Mouse (Mus musculus): ENCODE measurements around the gene Pbx1. TPM values are rescaled to one million over a fixed set of nuclear protein-coding genes. Genes with fewer than 3 reads are reported as not detected.

Pbx1 gene
- polyA plus RNA-seq, 1 experiment = 0.08 TPM

- Histone ChIP-seq H3K27me3 (ENCODE audit: control insufficient read depth) (no peaks in the 10 kb centered on the region), H3K36me3 (ENCODE audit: control insufficient read depth) (no peaks in the 10 kb centered on the region), H3K4me1 (ENCODE audit: control insufficient read depth) (no peaks in the 10 kb centered on the region), H3K4me3 (replicated peaks) (no peak overlapping the region), H3K9me3 (ENCODE audit: control insufficient read depth, low read length) (no peaks in the 10 kb centered on the region)
- TF ChIP-seq TAL1 (IDR thresholded peaks at IDR 0.05; ENCODE audit: low read length) = no peak
- TF ChIP-seq GATA1 (IDR thresholded peaks at IDR 0.05; ENCODE audit: low read length) = no peak
These were observed 294.2 kb downstream of the Pbx1 start for GRCm38 (mm10) chr1:168137890-168138289.

GRCm38 (mm10) chr1:168135545-168135944, 296.5 kb downstream of the Pbx1 start:
- H3K9me3 ChIP-seq (ENCODE audit: control insufficient read depth, low read length) = no peaks in the 10 kb centered on the region
- H3K36me3 ChIP-seq (ENCODE audit: control insufficient read depth) = no peaks in the 10 kb centered on the region

DNA sequence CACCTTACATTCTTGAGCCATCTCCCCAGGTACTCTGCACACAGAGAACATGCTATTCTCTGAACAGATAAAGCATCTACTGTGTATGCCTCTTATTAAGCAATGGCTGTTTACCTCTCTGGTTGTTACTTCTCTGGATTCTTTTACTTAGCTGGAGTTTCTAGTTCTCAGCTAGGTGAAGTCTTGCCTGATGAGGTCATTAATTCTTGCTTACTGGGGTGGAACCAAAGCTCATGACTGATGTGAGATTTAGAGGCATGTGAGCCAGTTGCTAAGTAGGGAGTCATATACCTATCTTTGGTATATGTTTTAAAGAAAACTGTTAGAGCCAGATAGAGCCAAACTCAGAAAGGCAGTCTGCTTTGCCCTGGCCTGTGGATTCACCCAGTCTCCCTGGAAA, 298.4 kb downstream of the Pbx1 start:
- H3K36me3 ChIP-seq (ENCODE audit: control insufficient read depth) = no peaks in the 10 kb centered on the region
- no peak for TF ChIP-seq GATA1 (IDR thresholded peaks at IDR 0.05; ENCODE audit: low read length)
- no peak for TF ChIP-seq TAL1 (IDR thresholded peaks at IDR 0.05; ENCODE audit: low read length)
- H3K4me1 ChIP-seq (ENCODE audit: control insufficient read depth) = no peaks in the 10 kb centered on the region
- H3K4me3 ChIP-seq (replicated peaks) = no peak overlapping the region
- no peaks in the 10 kb centered on the region for H3K9me3 ChIP-seq (ENCODE audit: control insufficient read depth, low read length)
- H3K27me3 ChIP-seq (ENCODE audit: control insufficient read depth) = no peaks in the 10 kb centered on the region

More at GRCm38 (mm10) chr1:168135545-168135944, 296.5 kb downstream of the Pbx1 start:
- TF ChIP-seq GATA1 (IDR thresholded peaks at IDR 0.05; ENCODE audit: low read length) (no peak), TAL1 (IDR thresholded peaks at IDR 0.05; ENCODE audit: low read length) (no peak)
- no peaks in the 10 kb centered on the region for H3K27me3 ChIP-seq (ENCODE audit: control insufficient read depth)
- H3K4me3 ChIP-seq (replicated peaks) = no peak overlapping the region
- no peaks in the 10 kb centered on the region for H3K4me1 ChIP-seq (ENCODE audit: control insufficient read depth)

- H3K27me3 ChIP-seq (ENCODE audit: control insufficient read depth) = no peaks in the 10 kb centered on the region
- TF ChIP-seq GATA1 (IDR thresholded peaks at IDR 0.05; ENCODE audit: low read length) (no peak), TAL1 (IDR thresholded peaks at IDR 0.05; ENCODE audit: low read length) (no peak)
- H3K9me3 ChIP-seq (ENCODE audit: control insufficient read depth, low read length) = no peaks in the 10 kb centered on the region
- no peaks in the 10 kb centered on the region for H3K4me1 ChIP-seq (ENCODE audit: control insufficient read depth)
- H3K36me3 ChIP-seq (ENCODE audit: control insufficient read depth) = no peaks in the 10 kb centered on the region
- no peak overlapping the region for H3K4me3 ChIP-seq (replicated peaks)
These were observed 304.1 kb downstream of the Pbx1 start for GRCm38 (mm10) chr1:168128004-168128403.

GRCm38 (mm10) chr1:168124643-168125490, 307.2 kb downstream of the Pbx1 start:
- Histone ChIP-seq H3K9me3 (ENCODE audit: control insufficient read depth, low read length) (no peaks in the 10 kb centered on the region), H3K4me1 (ENCODE audit: control insufficient read depth) (no peaks in the 10 kb centered on the region), H3K4me3 (replicated peaks) (no peak overlapping the region), H3K36me3 (ENCODE audit: control insufficient read depth) (no peaks in the 10 kb centered on the region), H3K27me3 (ENCODE audit: control insufficient read depth) (no peaks in the 10 kb centered on the region)
- TF ChIP-seq GATA1 (IDR thresholded peaks at IDR 0.05; ENCODE audit: low read length) (no peak), TAL1 (IDR thresholded peaks at IDR 0.05; ENCODE audit: low read length) (no peak)

DNA sequence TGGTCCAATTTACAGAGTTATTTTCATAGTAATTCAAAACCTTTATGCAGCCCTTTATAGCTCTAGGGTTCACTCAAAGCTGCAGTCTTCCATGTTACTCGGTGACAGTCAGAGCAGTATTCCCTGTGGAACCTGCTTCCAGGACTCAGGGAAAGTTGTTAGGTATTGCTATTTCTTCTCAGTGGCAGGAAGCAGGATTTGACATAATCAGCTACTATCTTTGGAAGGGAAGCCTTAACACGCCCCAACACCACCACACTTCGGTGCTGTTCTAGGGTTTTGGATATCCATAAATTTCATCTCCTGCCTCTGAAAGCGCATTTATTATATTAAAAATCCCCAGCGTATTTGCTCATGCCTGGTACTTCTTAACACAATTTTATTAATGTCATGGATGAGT, 314.0 kb downstream of the Pbx1 start:
- TF ChIP-seq TAL1 (IDR thresholded peaks at IDR 0.05; ENCODE audit: low read length) (no peak), GATA1 (IDR thresholded peaks at IDR 0.05; ENCODE audit: low read length) (no peak)
- no peaks in the 10 kb centered on the region for H3K9me3 ChIP-seq (ENCODE audit: control insufficient read depth, low read length)
- no peaks in the 10 kb centered on the region for H3K36me3 ChIP-seq (ENCODE audit: control insufficient read depth)

DNA sequence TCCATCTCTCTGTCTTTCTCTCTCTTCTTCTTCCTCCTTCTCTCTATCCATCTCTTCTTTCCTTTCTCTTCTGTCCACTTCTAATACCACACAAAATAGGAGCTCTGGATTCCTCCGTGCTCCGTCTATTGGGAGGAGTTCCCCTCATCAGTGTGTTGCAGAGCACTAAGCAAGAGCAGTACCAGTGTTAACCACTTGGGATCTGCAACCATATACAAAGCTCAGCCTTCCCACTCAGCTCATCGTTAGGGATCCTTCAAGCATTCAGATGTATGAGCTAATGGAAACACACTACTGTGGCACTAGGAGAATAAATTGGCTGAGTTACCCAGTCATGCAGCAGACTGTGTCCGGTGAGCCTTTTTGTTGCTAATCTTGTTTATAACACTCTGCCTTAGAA, 314.7 kb downstream of the Pbx1 start:
- Histone ChIP-seq H3K36me3 (ENCODE audit: control insufficient read depth) (no peaks in the 10 kb centered on the region), H3K9me3 (ENCODE audit: control insufficient read depth, low read length) (no peaks in the 10 kb centered on the region), H3K4me3 (replicated peaks) (no peak overlapping the region), H3K4me1 (ENCODE audit: control insufficient read depth) (no peaks in the 10 kb centered on the region), H3K27me3 (ENCODE audit: control insufficient read depth) (no peaks in the 10 kb centered on the region)
- TF ChIP-seq TAL1 (IDR thresholded peaks at IDR 0.05; ENCODE audit: low read length) (no peak), GATA1 (IDR thresholded peaks at IDR 0.05; ENCODE audit: low read length) (no peak)

More for the DNA sequence above, 314.0 kb downstream of the Pbx1 start:
- no peaks in the 10 kb centered on the region for H3K4me1 ChIP-seq (ENCODE audit: control insufficient read depth)
- H3K27me3 ChIP-seq (ENCODE audit: control insufficient read depth) = no peaks in the 10 kb centered on the region
- no peak overlapping the region for H3K4me3 ChIP-seq (replicated peaks)

DNA sequence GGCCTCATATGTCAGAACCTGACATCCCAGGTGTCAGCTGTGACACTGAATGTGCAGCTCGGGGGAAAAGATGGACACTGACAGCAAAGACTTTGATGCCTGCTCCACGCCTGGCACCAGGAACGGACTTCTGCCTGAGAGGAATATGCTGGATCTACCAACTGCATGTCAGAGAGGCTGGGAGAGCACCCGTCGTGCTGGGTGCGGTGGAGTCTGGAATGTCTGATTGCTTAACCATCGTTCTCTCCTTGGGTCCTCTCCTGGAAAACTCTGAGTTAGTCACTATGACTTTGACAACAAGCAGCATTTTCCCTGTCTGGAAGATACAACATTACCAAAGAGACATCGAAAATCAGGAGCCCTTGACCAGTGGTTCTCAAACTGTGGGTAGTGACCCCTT, 322.3 kb downstream of the Pbx1 start:
- no peak overlapping the region for H3K4me3 ChIP-seq (replicated peaks)
- H3K27me3 ChIP-seq (ENCODE audit: control insufficient read depth) = no peaks in the 10 kb centered on the region
- H3K36me3 ChIP-seq (ENCODE audit: control insufficient read depth) = no peaks in the 10 kb centered on the region
- H3K4me1 ChIP-seq (ENCODE audit: control insufficient read depth) = no peaks in the 10 kb centered on the region
- TF ChIP-seq TAL1 (IDR thresholded peaks at IDR 0.05; ENCODE audit: low read length) (no peak), GATA1 (IDR thresholded peaks at IDR 0.05; ENCODE audit: low read length) (no peak)
- no peaks in the 10 kb centered on the region for H3K9me3 ChIP-seq (ENCODE audit: control insufficient read depth, low read length)

DNA sequence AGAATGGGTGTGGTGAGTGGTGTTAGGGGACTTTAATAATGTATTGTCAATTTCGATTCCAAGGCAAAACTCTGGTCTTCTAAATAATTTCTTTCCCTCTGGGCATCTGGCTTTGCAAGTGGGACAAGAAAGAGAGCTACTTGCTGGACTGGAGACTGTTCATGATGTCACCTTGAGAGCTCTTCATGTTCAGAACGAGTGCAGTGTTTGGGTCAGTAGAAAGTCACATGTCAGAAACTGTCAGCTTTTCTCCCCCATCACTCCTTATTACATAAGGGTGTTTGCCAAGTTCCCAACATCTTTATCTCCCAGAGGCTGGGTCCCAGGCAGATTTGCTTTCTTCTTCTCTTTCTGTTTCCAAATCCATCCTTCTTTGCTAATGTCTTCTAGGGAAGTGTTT, 328.2 kb downstream of the Pbx1 start:
- no peaks in the 10 kb centered on the region for H3K4me1 ChIP-seq (ENCODE audit: control insufficient read depth)
- H3K27me3 ChIP-seq (ENCODE audit: control insufficient read depth) = no peaks in the 10 kb centered on the region
- H3K4me3 ChIP-seq (replicated peaks) = no peak overlapping the region
- no peaks in the 10 kb centered on the region for H3K36me3 ChIP-seq (ENCODE audit: control insufficient read depth)
- H3K9me3 ChIP-seq (ENCODE audit: control insufficient read depth, low read length) = no peaks in the 10 kb centered on the region; the same call in 1 of the 2 replicates
- no peak for TF ChIP-seq GATA1 (IDR thresholded peaks at IDR 0.05; ENCODE audit: low read length)
- TF ChIP-seq TAL1 (IDR thresholded peaks at IDR 0.05; ENCODE audit: low read length) = no peak
